Mouse (Mus musculus): ENCODE results near the gene Mrgprb3.

Mrgprb3 gene

GRCm38 (mm10) chr7:48643711-48644110, at the start of gene Mrgprb3:
Mrgprb3 (minus strand) TSS chr7:48643811.
- DNase-seq: no peak
